Mouse (Mus musculus) bone marrow macrophage, adult 2 months (primary cell): ENCODE data around the gene Coq8b. TPM values are rescaled to one million over a fixed set of nuclear protein-coding genes. Genes with fewer than 3 reads are reported as not detected.

Source experiments
- H3K27ac ChIP-seq: 2 replicates; pipeline ENCODE4 v1.5.1; 2012; ENCODE audit warnings: low read depth, low read length; ENCODE audit not compliant: insufficient read depth
- H3K4me1 ChIP-seq: 2 replicates; pipeline ENCODE4 v1.6.1; 2012; ENCODE audit warnings: low read length; ENCODE audit not compliant: control insufficient read depth, insufficient read depth
- H3K4me3 ChIP-seq: 2 replicates; pipeline ENCODE4 v1.5.1; 2012; ENCODE audit warnings: mild to moderate bottlenecking, low read length, moderate library complexity; ENCODE audit not compliant: insufficient read depth
- CTCF ChIP-seq: IDR thresholded peaks from 2 replicates; pipeline ENCODE4 v1.5.1; 2012; ENCODE audit warnings: low read depth, mild to moderate bottlenecking, low read length, moderate library complexity
- POLR2A ChIP-seq: IDR thresholded peaks from 2 replicates; pipeline ENCODE4 v1.6.1; 2012; ENCODE audit warnings: mild to moderate bottlenecking, low read depth, low read length, borderline replicate concordance
- polyA plus RNA-seq: library from polyadenylated mRNA; stranded (reverse); fragments of >200 nt; gene quantifications from 2 replicates; pipeline ENCODE4 v1.2.4, GENCODE M21; 2012; ENCODE audit not compliant: missing spikeins, insufficient read depth, insufficient read length

The Coq8b gene
- polyA plus RNA-seq, 1 experiment = 22.6 TPM

GRCm38 (mm10) chr7:27249146-27249545, 16.3 kb downstream of the Coq8b start:
- H3K27ac ChIP-seq = no peak overlapping the region
- TF ChIP-seq POLR2A (no peak), CTCF (peak; percentile 19; the same call in 1 of the 2 replicates)
- H3K4me1 ChIP-seq = peaks cover 8% of the 10 kb centered on the region
- H3K4me3 ChIP-seq = no peak overlapping the region

GRCm38 (mm10) chr7:27249928-27250327, 17.1 kb downstream of the Coq8b start:
- TF ChIP-seq CTCF = no peak
- no peak for TF ChIP-seq POLR2A
- H3K27ac ChIP-seq = no peak overlapping the region
- H3K4me1 ChIP-seq = peaks cover 8% of the 10 kb centered on the region
- H3K4me3 ChIP-seq = no peak overlapping the region

- TF ChIP-seq POLR2A (no peak), CTCF (no peak)
- H3K27ac ChIP-seq = no peak overlapping the region
- peaks cover 8% of the 10 kb centered on the region for H3K4me1 ChIP-seq
- H3K4me3 ChIP-seq = no peak overlapping the region
Measured at GRCm38 (mm10) chr7:27251946-27252345, 19.1 kb downstream of the Coq8b start.

GRCm38 (mm10) chr7:27255721-27256120, 22.9 kb downstream of the Coq8b start:
- no peak for TF ChIP-seq POLR2A
- TF ChIP-seq CTCF = no peak
- Histone ChIP-seq H3K27ac (no peak overlapping the region), H3K4me1 (peaks cover 12% of the 10 kb centered on the region), H3K4me3 (no peak overlapping the region)

- Histone ChIP-seq H3K4me3 (no peak overlapping the region), H3K4me1 (peaks cover 4% of the 10 kb centered on the region; the same call in 1 of the 2 replicates), H3K27ac (no peak overlapping the region)
- TF ChIP-seq POLR2A (no peak), CTCF (no peak)
Measured at GRCm38 (mm10) chr7:27257046-27257851, 24.4 kb downstream of the Coq8b start.

GRCm38 (mm10) chr7:27257852-27258204, 25.0 kb downstream of the Coq8b start:
- peak overlapping the region; percentile 55 for H3K27ac ChIP-seq
- TF ChIP-seq CTCF (no peak), POLR2A (no peak)
- H3K4me3 ChIP-seq = peak overlapping the region; percentile 59
- H3K4me1 ChIP-seq = peaks cover 4% of the 10 kb centered on the region; the same call in 1 of the 2 replicates

- Histone ChIP-seq H3K4me1 (peaks cover 4% of the 10 kb centered on the region; the same call in 1 of the 2 replicates), H3K4me3 (peak within 1 kb of the TSS; percentile 59), H3K27ac (peak within 1 kb of the TSS; percentile 55)
- TF ChIP-seq POLR2A (no peak), CTCF (no peak)
Measured at GRCm38 (mm10) chr7:27258205-27258899, 25.5 kb downstream of the Coq8b start, which contains the start of gene Numbl. Gene Numbl (plus strand): TSS chr7:27258433.

GRCm38 (mm10) chr7:27259271-27259721, 26.5 kb downstream of the Coq8b start:
- H3K4me1 ChIP-seq = peaks cover 4% of the 10 kb centered on the region; the same call in 1 of the 2 replicates
- TF ChIP-seq CTCF (no peak), POLR2A (no peak)
- H3K4me3 ChIP-seq = peak overlapping the region; percentile 58
- no peak overlapping the region for H3K27ac ChIP-seq

GRCm38 (mm10) chr7:27259771-27260170, 26.9 kb downstream of the Coq8b start:
- Histone ChIP-seq H3K4me3 (no peak overlapping the region), H3K4me1 (peaks cover 4% of the 10 kb centered on the region; the same call in 1 of the 2 replicates), H3K27ac (no peak overlapping the region)
- TF ChIP-seq POLR2A = no peak
- TF ChIP-seq CTCF = no peak

GRCm38 (mm10) chr7:27260856-27261255, 28.0 kb downstream of the Coq8b start:
- no peak overlapping the region for H3K27ac ChIP-seq
- TF ChIP-seq POLR2A (no peak), CTCF (no peak)
- peaks cover 4% of the 10 kb centered on the region; the same call in 1 of the 2 replicates for H3K4me1 ChIP-seq
- no peak overlapping the region for H3K4me3 ChIP-seq
